Mouse (Mus musculus) 416B (cell line): ENCODE measurements around the gene Ovol3.
"Not testable (repeated sequence)": the region's sequence is repeated elsewhere in the genome, so short reads cannot be mapped to it uniquely, and the experiment has no call there.

Experiments
- DNase-seq: peaks from one replicate; pipeline ENCODE4 v3.0.0; 2011; ENCODE audit warnings: low read depth

Ovol3 gene

DNA sequence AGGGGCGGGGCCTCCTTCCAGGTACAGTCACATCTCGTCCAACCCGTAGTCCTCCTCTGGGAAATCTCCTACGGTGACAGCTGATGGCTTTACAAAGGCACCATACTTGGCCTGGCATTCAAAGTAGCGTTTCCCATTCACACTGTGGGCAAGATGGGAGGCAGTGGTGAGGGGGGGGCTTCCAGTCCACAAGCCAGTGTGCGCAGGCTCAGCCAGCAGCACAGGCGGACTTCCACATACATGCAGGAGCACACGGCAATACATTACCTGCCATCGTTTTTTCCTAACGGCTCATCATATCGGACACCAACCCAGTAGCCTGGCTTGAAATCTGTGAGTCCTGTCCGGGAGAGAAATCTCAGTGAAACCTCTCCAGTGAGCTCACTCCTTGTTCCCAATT lies 11.3 kb downstream of the Ovol3 start:
- DNase-seq, result no peak

DNA sequence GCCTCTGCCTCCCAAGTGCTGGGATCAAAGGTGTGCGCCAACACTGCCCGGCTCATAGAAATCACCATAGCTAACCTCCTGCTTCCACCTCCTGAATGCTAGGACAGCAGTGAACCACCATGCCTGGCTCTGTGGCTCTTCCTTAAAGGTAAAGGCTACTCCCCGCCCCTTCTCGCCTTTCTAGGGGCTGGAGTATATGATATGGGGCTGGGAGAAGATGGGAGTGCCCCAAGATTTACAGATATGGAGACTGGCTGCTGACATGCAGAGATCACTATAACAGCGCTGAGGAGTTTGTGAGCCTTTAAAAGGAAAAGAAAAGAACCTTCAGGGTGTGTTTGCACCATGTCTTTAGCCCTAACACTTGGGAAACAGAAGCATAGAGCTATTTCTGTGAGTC lies 13.3 kb downstream of the Ovol3 start:
- no peak for DNase-seq

DNA sequence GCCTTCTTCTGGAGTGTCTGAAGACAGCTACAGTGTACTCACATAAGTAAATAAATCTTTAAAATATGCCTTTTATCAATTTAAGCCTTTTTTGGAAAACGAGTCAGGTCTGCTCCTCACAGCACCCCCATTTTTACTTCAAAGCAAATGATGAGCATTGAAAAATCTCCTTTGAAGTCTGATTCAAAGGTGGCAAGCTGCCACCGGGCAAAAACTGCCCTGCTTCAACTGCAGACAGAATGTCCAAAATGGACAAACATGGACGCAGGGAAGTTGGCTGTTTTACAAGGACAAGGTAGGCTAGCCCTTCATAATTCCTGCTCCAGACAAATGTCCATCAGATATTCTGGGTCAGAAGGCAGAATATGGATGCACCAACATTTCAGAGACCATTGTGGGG lies 14.1 kb downstream of the Ovol3 start:
- DNase-seq, result no peak

DNA sequence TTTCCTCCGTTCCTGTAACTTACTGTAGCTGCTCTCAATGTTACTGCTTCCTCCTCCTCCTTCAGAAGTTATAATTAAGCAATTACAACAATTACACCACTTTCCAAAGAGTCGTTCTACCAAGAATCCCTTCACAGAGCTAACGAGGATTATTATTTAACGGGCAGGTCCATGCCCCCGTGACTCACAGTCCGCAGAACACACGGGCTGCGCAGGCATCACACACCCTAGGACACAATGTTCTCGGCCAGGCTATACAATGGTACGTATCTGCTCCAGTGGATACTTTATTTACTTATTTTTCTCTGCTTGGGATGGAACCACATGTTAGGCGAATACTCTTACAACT lies 15.5 kb downstream of the Ovol3 start:
- DNase-seq, result no peak

DNA sequence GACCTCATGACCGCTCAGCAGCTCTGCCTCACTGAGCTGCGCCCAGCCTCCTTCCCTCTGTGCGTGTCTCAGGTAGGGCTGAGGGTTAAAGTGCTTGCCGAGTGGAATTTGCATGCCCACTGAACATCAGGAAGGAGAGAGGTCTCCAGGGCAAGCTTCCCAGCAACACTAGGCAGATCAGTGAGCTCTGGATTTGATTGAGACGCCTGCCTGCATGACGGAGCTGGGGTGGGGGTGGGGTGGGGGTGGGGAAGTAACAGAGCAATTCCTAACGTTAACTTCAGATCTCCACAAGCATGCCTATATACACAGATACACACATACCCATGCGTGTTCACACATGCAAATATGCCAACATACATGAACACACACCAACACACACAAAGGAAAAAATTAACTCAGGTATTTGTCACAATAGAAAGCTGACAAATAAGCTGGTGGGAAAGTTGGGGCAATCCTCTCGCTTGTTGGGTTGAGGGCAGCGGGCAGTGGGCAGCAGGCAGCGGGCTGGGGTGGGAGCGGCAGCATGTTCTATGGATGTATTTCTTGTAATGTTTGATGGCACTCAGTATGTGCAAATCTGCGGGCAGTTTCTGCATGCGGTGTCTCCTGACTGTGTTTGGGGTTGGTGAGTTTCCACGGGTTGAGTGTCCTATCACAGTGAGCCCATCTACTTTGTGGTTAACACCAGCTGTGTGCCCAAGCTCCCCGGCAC lies 16.1 kb downstream of the Ovol3 start:
- peak; percentile 43 for DNase-seq

DNA sequence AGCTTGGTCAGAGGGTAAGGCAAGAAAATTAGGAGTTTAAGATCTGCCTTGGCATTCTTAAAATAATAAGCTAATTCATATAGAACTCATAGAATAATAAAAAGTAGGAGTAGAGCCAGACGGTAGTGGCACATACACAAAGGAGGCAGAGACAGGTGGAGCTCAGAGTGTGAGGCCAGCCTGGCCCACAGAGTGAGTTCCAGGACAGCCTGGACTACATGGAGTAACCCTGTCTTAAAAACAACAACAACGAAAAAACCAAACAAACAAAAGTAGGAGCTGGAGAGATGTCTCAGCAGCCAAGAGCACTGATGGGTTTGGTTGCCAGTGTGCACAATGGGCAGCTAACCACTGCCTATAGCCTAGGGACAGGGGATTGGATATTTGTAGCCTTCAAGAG lies 18.2 kb downstream of the Ovol3 start:
- no peak for DNase-seq

DNA sequence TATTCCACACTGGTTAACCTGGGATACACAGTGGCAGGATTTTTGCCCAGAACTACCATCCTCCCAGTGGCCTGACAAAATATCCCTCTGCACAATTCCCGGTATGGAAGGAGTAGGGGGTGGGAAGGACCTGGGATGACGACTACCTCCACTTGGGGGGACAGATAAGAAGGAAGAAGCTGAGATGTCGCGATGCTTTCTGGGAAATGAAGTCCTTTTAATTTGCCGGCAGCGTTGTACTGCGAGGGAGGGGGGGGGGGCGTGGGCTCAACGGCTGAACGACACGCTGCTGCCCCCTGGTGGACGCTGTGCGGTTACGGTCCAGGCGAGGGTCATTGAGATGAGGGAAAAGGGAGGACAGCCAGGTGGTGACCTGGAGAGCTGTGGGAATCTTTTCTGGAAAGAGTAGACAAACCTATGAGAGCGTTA lies 18.8 kb downstream of the Ovol3 start:
- DNase-seq, result peak; percentile 91

DNA sequence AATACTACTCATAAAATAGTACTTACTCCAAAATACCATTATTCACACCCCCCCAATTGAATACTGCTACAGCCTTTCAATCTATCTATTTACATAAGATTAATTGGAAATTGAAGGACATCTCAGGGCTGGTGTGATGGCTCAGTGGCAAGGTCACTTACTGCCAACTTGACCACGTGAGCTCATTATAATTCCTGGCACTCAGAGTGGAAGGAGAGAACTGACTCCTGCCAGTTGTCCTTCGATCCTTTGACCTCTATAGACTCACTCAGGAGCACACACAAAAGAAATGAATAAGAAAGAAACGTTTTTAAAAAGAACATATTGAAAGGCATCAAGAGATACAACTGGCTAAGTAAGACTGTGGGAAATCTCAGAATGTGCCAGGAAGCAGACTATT lies 19.6 kb downstream of the Ovol3 start:
- DNase-seq, result no peak

DNA sequence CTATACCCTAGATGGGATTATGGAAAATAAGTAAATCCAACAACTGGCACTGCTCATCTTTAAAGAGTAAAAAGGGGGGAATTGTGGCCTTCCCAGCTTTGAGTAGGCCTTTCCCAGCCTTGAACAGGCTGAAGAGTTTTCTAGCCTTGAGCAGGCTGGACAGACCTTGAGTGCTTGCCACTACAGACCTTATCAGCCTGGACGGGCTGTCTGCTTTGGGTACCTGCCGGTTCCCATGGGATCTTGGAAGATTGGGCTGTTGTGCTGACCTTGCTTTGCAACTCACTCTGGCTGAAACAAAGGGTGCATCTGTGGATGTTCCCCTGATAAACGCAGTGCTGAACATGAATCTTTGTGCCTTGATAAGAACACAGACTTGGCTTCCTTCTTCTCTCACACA lies 21.6 kb downstream of the Ovol3 start:
- no peak for DNase-seq

DNA sequence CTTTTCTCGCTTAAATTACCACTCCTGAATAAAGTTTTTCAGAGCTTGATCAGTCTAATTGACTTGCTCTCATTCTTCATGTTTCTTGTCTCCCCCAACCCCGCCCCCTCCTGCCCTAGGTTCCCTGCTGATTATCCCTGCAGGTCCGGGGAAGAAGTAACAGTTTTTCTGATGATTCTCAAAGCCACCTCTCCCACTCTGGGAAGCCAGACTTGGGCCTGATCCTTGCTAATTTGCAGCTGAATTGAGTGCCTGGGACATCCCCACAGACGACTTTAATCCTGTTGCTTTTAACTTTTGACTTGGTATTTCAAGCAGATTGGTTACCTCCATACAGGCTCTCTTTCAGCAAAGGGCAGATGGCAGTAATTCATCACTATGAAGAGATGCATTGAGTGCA lies 24.5 kb downstream of the Ovol3 start:
- no peak for DNase-seq

DNA sequence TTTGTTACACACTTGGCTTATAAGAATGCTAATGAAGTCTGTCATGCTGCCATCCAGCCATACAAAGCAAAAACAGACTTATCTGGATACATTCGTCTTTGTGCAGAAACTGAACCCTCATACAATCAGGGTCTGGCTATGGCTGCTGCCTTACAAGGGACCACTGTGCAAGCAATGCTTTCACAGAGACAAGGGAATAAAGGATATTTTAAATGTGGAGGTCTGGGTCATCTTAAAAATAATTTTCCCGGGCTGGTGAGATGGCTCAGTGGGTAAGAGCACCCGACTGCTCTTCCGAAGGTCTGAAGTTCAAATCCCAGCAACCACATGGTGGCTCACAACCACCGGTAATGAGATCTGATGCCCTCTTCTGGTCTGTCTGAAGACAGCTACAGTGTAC lies 29.2 kb downstream of the Ovol3 start:
- not testable (repeated sequence) for DNase-seq

DNA sequence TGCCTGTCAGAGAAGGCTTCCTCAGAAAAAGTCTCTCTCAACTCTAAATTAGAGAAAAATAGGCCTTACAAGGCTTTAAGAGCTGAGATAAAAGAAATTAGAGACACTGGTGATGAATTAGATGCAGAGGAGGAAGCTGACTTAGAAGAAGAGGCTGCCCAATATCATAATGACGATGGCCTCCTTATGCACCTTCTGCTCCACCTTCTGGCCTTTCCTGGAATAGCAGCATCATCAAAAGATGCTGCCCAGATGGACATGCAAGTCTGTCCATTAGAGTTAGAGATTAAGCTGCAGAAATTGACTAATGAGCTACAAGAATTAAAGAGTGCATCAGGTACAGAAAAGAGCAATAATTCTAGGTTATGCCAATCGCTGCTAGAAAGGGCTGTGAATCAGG lies 30.1 kb downstream of the Ovol3 start:
- peak; percentile 88 for DNase-seq

DNA sequence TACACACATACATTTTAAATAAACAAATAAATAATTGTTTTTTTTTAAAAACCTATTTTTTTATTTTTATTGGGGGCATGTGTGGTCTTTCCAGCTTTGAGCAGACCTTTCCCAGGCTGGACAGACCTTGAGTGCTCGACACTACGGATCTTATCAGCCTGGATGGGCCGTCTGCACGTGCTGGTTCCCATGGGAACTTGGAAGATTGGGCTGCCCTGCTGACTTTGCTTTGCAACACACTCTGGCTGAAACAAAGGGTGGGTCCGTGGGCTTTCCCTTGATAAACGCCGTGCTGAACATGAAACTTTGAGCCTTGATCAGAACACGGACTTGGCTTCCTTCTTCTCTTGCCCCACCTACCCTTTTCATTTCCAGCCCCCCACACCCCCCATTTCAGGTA lies 31.1 kb downstream of the Ovol3 start:
- no peak for DNase-seq

DNA sequence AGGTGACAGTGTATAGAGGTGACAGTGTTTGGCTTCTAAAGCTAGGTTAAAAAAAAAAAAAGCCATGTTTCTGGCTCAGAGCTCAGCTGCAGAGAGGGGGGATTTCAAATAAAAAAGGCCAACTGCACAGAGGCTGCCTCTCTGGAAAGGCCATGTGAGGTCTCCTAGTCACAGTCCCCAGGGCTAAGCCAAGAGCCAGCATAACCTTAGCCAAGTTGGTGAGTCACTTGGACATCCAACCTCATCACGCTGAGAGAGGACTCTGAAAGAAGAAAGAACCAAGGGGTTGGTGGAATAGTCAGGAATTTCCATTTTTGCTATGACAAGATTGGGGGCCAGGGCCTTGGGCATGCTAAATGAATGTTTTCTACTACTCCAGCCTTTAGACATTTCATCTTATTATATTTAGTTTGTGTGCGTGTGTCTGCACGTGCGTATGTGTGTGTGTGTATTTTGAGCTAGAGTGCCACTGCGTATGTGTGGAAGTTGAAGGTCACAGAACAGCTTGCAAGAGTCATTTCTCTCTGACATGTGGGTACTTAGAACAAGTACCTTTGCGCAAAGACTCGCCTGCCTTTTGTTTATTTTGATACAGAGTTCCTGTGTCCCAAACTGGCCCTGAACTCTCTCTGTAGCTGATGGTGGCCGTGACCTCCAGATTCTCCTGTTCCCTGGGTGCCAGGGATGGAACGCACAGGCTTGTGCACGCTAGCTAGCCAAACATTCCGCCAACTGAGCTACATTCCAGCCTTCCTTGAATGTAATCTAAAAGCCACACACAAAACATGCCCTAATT lies 32.4 kb downstream of the Ovol3 start:
- no peak for DNase-seq

DNA sequence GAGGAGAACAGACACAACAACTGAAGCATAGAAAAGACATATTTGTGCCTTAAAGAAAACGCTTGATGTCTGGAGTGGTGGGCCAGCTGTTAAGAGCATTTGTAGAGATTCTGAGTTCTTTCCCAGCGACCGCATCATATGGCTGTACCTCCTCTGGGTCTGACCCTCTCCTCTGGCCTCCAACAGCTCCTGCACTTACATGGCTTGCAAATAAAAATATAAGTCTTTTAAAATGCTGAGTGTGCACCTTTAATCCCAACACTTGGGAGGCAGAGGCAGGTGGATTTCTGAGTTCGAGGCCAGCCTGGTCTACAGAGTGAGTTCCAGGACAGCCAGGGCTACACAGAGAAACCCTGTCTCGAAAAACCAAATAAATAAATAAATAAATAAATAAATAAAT lies 34.9 kb downstream of the Ovol3 start:
- not testable (repeated sequence) for DNase-seq

DNA sequence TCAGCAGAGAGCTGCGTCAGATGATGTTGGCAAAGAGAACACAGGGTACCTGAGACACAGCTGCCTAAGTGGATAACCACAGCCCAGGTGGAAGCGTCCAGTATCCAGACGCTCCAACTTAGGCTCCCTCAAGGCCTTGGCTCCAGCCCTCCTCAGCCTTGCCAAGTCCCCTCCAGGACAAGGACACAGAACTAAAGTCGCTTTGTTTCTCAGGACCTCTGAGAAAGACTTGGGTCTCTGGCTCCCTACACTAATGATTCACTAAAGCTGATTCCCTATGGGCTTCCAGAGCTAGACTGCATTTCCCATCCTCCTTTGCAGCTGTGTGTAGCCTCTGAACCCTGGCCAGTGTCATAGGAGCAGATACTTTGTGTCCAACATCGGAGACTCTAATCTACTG lies 35.3 kb downstream of the Ovol3 start:
- no peak for DNase-seq

DNA sequence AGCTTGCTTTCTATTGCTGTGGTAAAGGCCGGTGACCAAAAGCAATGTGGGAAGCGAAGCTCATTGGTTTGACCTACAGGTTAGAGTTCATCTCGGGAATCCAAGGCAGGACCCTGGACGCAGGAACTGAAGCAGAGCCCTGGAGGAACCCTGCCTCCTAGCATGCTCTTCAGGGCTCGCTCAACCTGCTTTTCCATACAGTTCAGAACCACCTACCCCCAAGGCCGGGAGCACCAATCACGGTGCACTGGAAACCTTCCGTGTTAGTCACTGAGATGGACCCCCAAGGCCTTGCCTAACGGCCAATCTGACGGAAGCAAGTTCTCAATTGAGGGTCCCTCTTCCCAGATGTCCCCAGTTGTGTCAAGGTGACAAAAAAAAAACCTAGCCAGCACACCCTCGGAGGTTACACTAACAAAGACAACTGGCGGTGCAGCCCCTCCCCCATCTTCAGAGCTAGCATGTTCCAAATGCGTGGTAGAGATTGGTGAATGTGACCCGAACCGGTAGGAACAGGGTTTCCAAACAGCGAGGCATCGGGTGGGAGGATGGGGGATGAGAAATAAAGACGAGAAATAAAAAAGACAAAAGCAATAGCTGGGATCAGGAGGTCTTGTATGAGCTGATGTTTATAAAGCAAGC lies 35.9 kb downstream of the Ovol3 start:
- no peak for DNase-seq

DNA sequence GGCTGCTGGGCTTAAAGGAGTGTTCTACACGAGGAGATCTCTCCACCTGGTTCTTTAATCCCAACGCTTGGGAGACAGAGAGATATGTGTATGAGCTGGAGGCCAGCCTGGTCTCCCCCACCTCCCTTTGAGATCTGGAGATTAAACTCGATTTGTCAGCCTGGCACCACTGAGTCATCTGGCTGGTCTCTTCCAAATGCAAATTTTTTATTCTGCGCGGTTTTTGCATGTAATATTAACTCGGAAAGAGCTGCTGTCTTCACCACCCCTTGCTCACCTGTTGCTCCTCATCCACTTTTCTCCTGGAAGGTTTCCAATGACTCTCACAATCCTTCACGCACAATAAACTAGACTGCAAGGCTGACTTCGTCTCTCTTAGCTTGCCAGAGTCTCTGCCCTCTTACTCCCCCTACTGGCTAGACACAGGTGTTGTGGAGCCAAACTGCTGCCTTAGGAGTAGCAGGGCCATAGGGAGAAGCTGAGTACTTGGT lies 37.0 kb downstream of the Ovol3 start, which contains the start of gene Capns1:
Gene Capns1, minus strand, starts transcription at position 331 of the 491 bp plus-strand sequence.
- DNase-seq, result peak; percentile 92

DNA sequence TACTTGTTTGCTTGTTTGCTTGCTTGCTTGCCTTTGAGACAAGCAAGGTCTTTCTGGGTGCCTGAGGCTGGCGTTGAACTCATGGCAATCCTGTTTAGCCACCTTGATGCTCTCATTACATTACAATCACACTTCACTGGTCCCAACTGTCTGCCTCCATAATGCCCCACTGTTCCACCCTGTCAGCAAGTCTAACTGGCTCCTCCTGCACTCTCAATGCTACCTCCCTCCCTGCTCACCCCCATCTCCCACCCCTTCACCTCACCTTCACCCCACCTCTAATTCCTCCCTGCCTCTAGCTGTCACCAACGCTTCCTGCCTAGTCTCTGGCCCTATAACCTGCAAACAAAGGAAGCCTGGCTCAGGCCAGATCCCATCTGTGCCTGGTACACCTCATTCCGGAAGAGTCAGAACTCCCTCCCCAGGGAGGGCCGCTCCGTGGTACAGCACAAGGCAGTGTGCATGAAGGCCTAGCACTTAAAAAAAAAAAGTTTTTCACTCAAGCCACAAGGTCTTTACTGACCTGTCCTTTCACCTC lies 37.9 kb downstream of the Ovol3 start:
- DNase-seq, result peak; percentile 69

DNA sequence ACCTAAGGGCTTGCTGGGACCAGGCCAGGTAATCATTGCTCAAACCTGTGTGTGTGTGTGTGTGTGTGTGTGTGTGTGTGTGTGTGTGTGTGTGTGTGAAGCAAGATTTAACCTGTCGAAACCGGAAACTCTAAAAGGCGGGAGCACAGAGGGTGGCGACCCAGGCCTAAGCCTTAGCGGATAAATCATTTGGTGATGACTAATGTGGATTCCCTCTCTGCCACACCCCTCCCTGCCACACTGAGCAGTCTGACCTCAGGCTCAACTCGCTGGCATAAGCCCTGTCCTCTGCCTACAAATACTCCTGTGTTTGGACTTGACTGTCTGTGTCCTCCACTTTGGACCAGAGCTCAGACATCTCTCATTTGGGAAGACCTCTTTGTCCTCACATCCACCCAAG lies 39.4 kb downstream of the Ovol3 start:
- peak; percentile 93 for DNase-seq

DNA sequence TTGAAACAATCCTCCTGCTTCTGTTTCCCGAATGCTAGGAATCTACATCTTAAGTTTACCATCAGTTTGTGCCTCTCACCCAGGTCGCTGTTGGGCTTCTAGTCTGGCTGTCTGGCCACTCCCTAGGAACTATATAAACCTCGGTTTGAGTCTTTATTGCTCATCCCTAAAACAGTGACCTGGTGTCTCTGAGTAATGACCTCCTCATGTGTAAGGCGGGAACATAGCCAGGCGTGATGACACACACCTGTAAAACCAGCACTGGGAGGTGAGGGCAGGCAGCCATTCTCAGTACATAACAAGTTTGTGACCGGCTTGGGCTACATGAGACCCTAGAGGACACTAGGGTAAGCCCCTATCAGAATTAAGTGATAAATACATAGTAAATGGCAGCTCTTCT lies 40.1 kb downstream of the Ovol3 start:
- no peak for DNase-seq

DNA sequence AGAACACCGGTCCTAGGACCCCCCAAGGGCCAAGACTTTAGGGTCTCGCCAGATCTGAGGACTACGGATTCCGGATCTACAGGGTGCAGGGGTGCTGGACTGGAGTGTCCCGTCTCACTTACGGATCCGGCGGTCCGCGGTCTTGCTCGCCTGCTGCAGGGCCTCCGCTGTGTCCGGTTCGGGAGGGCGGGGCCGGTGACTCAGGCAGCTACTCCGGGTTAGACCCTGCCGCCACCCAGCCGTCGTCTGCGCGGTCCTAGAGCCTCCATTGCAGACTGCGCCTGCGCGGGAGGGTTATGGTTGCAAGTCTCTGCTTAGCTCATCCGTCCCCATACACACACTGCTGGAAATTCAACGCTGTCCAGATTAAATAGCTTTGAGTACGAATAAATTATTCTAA lies 40.6 kb downstream of the Ovol3 start:
- DNase-seq, result peak; percentile 97
